Mouse (Mus musculus): ENCODE measurements around the gene Chrna1. TPM values are rescaled to one million over a fixed set of nuclear protein-coding genes. Genes with fewer than 3 reads are reported as not detected.
"Not testable (repeated sequence)": the region's sequence is repeated elsewhere in the genome, so short reads cannot be mapped to it uniquely, and the experiment has no call there.

The Chrna1 gene
- polyA plus RNA-seq, 1 experiment from 2014 or later, result 0.20 TPM

DNA sequence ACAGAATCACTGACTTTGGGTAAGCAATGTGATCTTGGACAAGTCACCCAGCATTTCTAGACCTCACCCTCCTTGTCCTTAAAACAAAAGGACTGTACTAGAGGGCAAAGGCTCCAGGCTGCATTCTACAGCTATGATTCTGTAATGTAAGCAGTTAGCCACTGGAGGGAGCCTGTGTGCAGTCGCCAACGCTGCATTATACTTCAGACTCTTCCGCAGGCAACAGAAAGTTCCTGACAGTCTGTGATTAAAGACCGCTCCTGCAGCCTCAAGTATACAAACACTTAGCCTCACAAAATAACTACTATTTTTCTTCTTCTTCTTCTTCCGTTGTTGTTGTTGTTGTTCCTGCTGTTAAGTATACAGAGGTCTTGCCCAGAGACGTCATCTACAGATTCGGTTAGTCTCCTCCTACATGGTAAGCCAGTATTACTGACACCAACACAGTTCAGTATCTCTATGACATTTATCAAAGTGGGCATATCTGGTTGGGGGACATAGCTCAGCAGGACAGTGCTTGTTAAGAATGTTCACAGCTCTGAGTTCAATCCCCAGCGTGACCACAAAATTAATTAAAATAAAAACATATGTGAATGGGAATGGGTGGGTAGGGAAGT, 13.0 kb downstream of the Chrna1 start:
- Histone ChIP-seq H3K4me1 (ENCODE audit: control insufficient read depth, insufficient read depth, low read depth, low read length) (peaks cover 3% of the 10 kb centered on the region), H3K27ac (ENCODE audit: low read depth, low read length) (no peak overlapping the region), H3K9me3 (ENCODE audit: control insufficient read depth, low read length) (no peaks in the 10 kb centered on the region), H3K4me2 (ENCODE audit: low read length) (peak overlapping the region; percentile 38), H3K36me3 (ENCODE audit: control insufficient read depth, insufficient read depth, low read length) (no peaks in the 10 kb centered on the region), H3K27me3 (replicated peaks; ENCODE audit: control insufficient read depth, insufficient read depth, low read length) (no peaks in the 10 kb centered on the region), H3K4me3 (ENCODE audit: low read length) (no peak overlapping the region), H3K9ac (ENCODE audit: low read depth, low read length) (no peak overlapping the region)
- WGBS, result 16% methylated on average over 8 of the region's 8 CpGs
- peak; percentile 57; the same call in 1 of the 2 replicates for ATAC-seq

DNA sequence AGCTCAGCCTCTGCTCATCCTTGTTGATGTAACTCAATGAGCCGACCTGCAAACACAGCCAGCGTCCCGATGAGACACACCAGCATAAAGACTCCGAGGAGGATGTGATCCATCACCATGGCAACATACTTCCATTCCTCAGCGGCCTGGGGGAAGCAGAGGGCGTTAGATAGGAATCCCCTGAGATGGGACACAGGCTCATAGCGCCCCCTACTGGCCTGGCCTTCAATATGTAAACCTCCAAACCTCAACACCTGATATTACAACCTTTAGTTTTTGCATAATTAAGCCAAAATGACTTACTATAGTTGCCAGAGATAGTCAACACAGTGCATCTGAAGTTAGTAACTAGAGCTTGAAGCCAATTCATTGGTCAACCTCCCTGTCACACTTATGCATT, 14.0 kb downstream of the Chrna1 start:
- Histone ChIP-seq H3K4me1 (ENCODE audit: control insufficient read depth, insufficient read depth, low read depth, low read length) (peaks cover 7% of the 10 kb centered on the region), H3K9me3 (ENCODE audit: control insufficient read depth, low read length) (no peaks in the 10 kb centered on the region), H3K9ac (ENCODE audit: low read depth, low read length) (no peak overlapping the region), H3K27ac (ENCODE audit: low read depth, low read length) (no peak overlapping the region), H3K27me3 (replicated peaks; ENCODE audit: control insufficient read depth, insufficient read depth, low read length) (no peaks in the 10 kb centered on the region), H3K36me3 (ENCODE audit: control insufficient read depth, insufficient read depth, low read length) (no peaks in the 10 kb centered on the region), H3K4me2 (ENCODE audit: low read length) (no peak overlapping the region), H3K4me3 (ENCODE audit: low read length) (no peak overlapping the region)
- ATAC-seq, result no peak
- 8% methylated on average over 7 of the region's 7 CpGs for WGBS

DNA sequence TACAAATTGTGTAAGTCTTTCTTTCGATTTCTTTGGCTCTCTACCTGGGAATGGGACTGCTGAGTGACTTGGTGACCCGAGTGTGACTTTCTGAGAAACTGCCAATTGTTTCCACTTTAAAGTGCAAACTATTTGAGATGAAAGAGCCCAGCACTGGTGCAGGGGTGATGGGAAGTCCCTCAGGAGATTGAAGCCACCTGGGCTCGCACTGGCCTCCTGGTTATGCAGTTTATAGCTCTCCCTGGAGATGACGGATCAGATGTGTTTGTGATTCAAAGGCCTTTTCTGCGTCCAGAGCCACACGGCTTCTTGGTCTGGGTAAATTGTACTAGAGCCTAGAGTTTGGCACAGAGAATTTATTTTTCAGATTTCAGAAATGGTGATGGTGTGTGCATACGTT, 16.4 kb downstream of the Chrna1 start:
- no peaks in the 10 kb centered on the region for H3K36me3 ChIP-seq (ENCODE audit: control insufficient read depth, insufficient read depth, low read length)
- no peak overlapping the region for H3K27ac ChIP-seq (ENCODE audit: low read depth, low read length)
- H3K27me3 ChIP-seq (replicated peaks; ENCODE audit: control insufficient read depth, insufficient read depth, low read length), result no peaks in the 10 kb centered on the region
- peaks cover 7% of the 10 kb centered on the region for H3K4me1 ChIP-seq (ENCODE audit: control insufficient read depth, insufficient read depth, low read depth, low read length)
- H3K9ac ChIP-seq (ENCODE audit: low read depth, low read length), result no peak overlapping the region
- WGBS, result 74% methylated on average over 7 of the region's 7 CpGs
- no peak overlapping the region for H3K4me3 ChIP-seq (ENCODE audit: low read length)
- no peak overlapping the region for H3K4me2 ChIP-seq (ENCODE audit: low read length)
- ATAC-seq, result no peak
- H3K9me3 ChIP-seq (ENCODE audit: control insufficient read depth, low read length), result no peaks in the 10 kb centered on the region

DNA sequence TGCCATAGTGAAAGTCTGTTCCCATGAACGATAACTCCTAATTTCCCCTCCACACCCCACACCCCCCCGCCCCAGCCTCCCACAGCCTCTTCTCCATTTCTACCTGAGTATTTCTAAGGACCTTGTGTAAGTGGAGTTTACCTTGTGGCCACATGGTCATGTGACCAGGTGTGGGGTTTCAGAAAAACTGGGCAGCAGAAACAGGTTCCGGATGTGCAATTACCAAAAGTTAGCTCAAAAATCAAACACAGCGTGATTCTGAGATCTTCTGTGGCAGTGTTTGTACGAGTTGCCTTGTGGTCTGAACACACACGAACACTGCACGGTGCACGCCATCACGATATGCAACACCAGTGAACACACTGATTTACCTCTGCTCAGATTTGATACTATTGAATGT, 17.5 kb downstream of the Chrna1 start:
- H3K27ac ChIP-seq (ENCODE audit: low read depth, low read length), result no peak overlapping the region
- no peaks in the 10 kb centered on the region for H3K27me3 ChIP-seq (replicated peaks; ENCODE audit: control insufficient read depth, insufficient read depth, low read length)
- ATAC-seq, result no peak
- peaks cover 7% of the 10 kb centered on the region for H3K4me1 ChIP-seq (ENCODE audit: control insufficient read depth, insufficient read depth, low read depth, low read length)
- WGBS, result 97% methylated on average over 9 of the region's 9 CpGs
- no peak overlapping the region for H3K9ac ChIP-seq (ENCODE audit: low read depth, low read length)
- H3K4me3 ChIP-seq (ENCODE audit: low read length), result no peak overlapping the region
- no peaks in the 10 kb centered on the region for H3K36me3 ChIP-seq (ENCODE audit: control insufficient read depth, insufficient read depth, low read length)
- no peak overlapping the region for H3K4me2 ChIP-seq (ENCODE audit: low read length)
- H3K9me3 ChIP-seq (ENCODE audit: control insufficient read depth, low read length), result no peaks in the 10 kb centered on the region

DNA sequence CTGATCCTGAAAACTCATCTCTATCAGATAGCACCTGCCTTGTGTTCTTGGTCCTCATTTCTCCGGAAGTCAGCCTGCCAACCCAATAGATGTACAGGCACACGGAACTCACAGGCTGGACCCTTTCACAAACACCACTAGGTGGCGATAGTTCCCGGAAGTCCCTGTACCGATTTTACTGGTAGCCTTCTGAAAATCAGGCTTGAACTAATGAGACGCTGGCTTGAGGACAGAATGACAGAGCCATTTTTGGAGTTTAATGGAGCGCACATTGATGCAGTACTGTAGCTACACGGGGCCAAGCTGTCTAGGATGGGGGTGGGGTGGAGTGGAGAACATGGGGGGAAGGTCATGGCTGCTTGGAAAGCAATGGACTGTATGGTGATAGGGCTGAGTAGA, 18.5 kb downstream of the Chrna1 start:
- ATAC-seq, result peak; percentile 74
- WGBS, result 1% methylated on average over 8 of the region's 8 CpGs
- Histone ChIP-seq H3K36me3 (ENCODE audit: control insufficient read depth, insufficient read depth, low read length) (no peaks in the 10 kb centered on the region), H3K27ac (ENCODE audit: low read depth, low read length) (no peak overlapping the region), H3K4me2 (ENCODE audit: low read length) (peak overlapping the region; percentile 82), H3K27me3 (replicated peaks; ENCODE audit: control insufficient read depth, insufficient read depth, low read length) (no peaks in the 10 kb centered on the region), H3K4me1 (ENCODE audit: control insufficient read depth, insufficient read depth, low read depth, low read length) (peaks cover 7% of the 10 kb centered on the region), H3K9me3 (ENCODE audit: control insufficient read depth, low read length) (no peaks in the 10 kb centered on the region), H3K4me3 (ENCODE audit: low read length) (peak overlapping the region; percentile 48), H3K9ac (ENCODE audit: low read depth, low read length) (no peak overlapping the region; the same call in 1 of the 2 replicates)

DNA sequence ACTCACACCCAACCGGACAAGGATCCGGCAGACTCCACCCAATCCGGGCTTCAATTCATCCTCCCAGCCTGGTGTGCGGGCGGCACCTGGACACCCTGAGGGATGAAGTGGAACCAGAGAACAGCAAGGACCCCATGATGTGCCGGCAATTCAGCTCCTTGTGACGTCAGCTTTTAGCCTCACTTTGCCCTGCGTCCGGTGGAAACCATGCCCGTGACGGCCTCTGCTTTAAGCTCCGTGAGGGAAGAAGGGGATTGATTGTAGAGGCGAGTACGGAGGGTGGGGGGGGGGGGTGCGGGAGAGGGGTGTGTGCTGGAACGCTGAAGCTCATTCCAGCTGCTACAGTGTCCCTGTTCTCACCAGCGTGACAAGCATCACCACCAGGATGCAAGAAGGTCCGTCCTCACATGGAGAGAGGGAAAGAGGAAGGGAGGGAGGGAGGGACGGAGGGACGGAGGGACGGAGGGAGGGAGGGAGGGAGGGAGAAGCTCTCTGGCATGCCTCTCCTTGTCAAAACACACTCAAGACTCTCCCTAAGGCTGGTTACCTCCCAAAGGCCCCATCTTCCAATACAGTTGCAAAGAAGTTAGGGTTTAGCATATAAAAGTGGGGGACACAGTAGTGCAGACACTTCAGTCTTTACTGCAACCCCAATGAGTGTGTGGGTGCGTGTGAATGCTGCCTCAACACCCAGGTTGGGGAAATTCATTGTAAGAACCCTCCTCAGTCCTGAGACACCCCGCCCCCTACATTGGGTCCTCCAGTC, 19.1 kb downstream of the Chrna1 start:
- Histone ChIP-seq H3K27ac (ENCODE audit: low read depth, low read length) (peak overlapping the region; percentile 39; the same call in 1 of the 2 replicates), H3K27me3 (replicated peaks; ENCODE audit: control insufficient read depth, insufficient read depth, low read length) (no peaks in the 10 kb centered on the region), H3K9me3 (ENCODE audit: control insufficient read depth, low read length) (no peaks in the 10 kb centered on the region), H3K36me3 (ENCODE audit: control insufficient read depth, insufficient read depth, low read length) (no peaks in the 10 kb centered on the region), H3K4me2 (ENCODE audit: low read length) (peak overlapping the region; percentile 82), H3K9ac (ENCODE audit: low read depth, low read length) (peak overlapping the region; percentile 68), H3K4me3 (ENCODE audit: low read length) (peak overlapping the region; percentile 48), H3K4me1 (ENCODE audit: control insufficient read depth, insufficient read depth, low read depth, low read length) (peaks cover 5% of the 10 kb centered on the region)
- ATAC-seq, result peak; percentile 73
- WGBS, result 1% methylated on average over 23 of the region's 23 CpGs

DNA sequence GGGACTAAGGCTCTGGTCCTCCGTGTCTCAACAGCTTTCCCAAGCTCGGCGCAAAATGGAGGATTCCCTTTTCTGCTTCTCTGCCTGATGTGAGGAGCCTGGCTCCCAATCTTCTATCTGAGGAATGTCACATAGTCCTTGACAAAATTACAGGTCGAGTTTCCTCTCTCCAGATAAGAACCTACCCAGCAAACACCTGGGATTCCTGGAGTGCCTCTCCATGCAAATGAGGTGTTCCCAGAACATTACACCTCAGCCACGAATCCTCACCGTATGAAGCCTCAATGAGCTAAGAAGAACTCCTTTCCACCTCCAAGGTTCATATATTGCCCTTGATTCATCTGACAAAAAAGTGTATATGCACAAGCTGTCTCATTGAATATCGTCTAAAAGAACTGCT, 19.7 kb downstream of the Chrna1 start:
- Histone ChIP-seq H3K9me3 (ENCODE audit: control insufficient read depth, low read length) (no peaks in the 10 kb centered on the region), H3K4me2 (ENCODE audit: low read length) (peak overlapping the region; percentile 82), H3K36me3 (ENCODE audit: control insufficient read depth, insufficient read depth, low read length) (no peaks in the 10 kb centered on the region), H3K9ac (ENCODE audit: low read depth, low read length) (peak overlapping the region; percentile 68), H3K4me3 (ENCODE audit: low read length) (peak overlapping the region; percentile 48), H3K27me3 (replicated peaks; ENCODE audit: control insufficient read depth, insufficient read depth, low read length) (no peaks in the 10 kb centered on the region), H3K4me1 (ENCODE audit: control insufficient read depth, insufficient read depth, low read depth, low read length) (peaks cover 3% of the 10 kb centered on the region), H3K27ac (ENCODE audit: low read depth, low read length) (no peak overlapping the region)
- WGBS, result 48% methylated on average over 7 of the region's 7 CpGs
- no peak for ATAC-seq

DNA sequence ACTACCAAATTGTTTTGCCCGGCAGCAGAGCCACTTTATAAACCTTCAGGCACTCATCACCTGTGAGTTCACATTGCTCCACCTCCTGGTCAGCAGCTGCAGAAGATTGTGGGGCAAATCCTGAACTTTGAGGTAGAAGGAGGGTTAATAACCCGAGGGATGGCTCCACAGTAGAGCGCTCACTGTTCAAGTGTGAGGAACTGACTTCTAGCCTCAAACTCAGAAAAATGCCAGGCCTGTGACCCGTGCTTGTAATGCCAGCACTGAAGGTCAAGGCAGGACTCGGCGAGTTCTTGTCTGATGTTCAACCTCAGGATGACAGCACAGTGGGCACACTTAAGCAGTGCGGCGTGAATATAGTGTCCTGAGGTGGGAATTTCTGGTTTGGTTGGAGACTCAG, 22.2 kb downstream of the Chrna1 start:
- Histone ChIP-seq H3K4me2 (ENCODE audit: low read length) (no peak overlapping the region), H3K9ac (ENCODE audit: low read depth, low read length) (no peak overlapping the region), H3K27ac (ENCODE audit: low read depth, low read length) (no peak overlapping the region), H3K27me3 (replicated peaks; ENCODE audit: control insufficient read depth, insufficient read depth, low read length) (no peaks in the 10 kb centered on the region), H3K4me1 (ENCODE audit: control insufficient read depth, insufficient read depth, low read depth, low read length) (peaks cover 3% of the 10 kb centered on the region), H3K36me3 (ENCODE audit: control insufficient read depth, insufficient read depth, low read length) (no peaks in the 10 kb centered on the region), H3K4me3 (ENCODE audit: low read length) (no peak overlapping the region), H3K9me3 (ENCODE audit: control insufficient read depth, low read length) (no peaks in the 10 kb centered on the region)
- ATAC-seq, result no peak
- 89% methylated on average over 8 of the region's 8 CpGs for WGBS

DNA sequence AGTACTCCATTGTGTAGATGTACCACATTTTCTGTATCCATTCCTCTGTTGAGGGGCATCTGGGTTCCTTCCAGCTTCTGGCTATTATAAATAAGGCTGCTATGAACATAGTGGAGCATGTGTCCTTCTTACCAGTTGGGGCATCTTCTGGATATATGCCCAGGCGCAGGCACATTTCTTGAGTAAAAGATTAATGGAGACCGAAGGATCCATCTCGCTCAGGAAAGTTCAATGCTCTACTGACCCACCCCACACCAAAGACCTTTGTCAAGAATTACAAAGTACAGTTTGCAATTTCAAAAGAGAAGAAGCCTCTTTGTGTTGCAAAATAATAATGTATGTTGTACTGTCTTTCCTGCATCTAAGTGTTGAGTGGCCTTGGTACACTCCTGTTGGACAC, 23.1 kb downstream of the Chrna1 start:
- not testable (repeated sequence) for H3K27ac ChIP-seq (ENCODE audit: low read depth, low read length); H3K4me1 ChIP-seq (ENCODE audit: control insufficient read depth, insufficient read depth, low read depth, low read length); H3K4me2 ChIP-seq (ENCODE audit: low read length); ATAC-seq; H3K36me3 ChIP-seq (ENCODE audit: control insufficient read depth, insufficient read depth, low read length); H3K9ac ChIP-seq (ENCODE audit: low read depth, low read length); H3K9me3 ChIP-seq (ENCODE audit: control insufficient read depth, low read length); H3K4me3 ChIP-seq (ENCODE audit: low read length); H3K27me3 ChIP-seq (replicated peaks; ENCODE audit: control insufficient read depth, insufficient read depth, low read length)
- 97% methylated on average over 3 of the region's 3 CpGs for WGBS
